Mouse (Mus musculus) heart, adult 2 months (tissue): Measurements from ENCODE around the gene Sowaha. TPM values are rescaled to one million over a fixed set of nuclear protein-coding genes. Genes with fewer than 3 reads are reported as not detected.

Experiments used
- DNase-seq, 2 experiments: peaks; one replicate each; pipeline ENCODE4 v3.0.0; 2021
- H3K27ac ChIP-seq: fragments of 200-600 bp; 2 replicates; pipeline ENCODE4 v1.8.1; 2022
- H3K27me3 ChIP-seq: fragments of 200-500 bp; 2 replicates; pipeline ENCODE4 v1.6.1; 2012; ENCODE audit warnings: mild to moderate bottlenecking, low read length, inconsistent platforms, mixed read lengths; ENCODE audit not compliant: control insufficient read depth, insufficient read depth
- H3K36me3 ChIP-seq: fragments of 200-500 bp; 2 replicates; pipeline ENCODE4 v1.6.1; 2012; ENCODE audit warnings: low read length, inconsistent platforms; ENCODE audit not compliant: control insufficient read depth, insufficient read depth
- H3K4me1 ChIP-seq: fragments of 200-500 bp; 2 replicates; pipeline ENCODE4 v1.6.1; 2011; ENCODE audit warnings: low read length; ENCODE audit not compliant: control insufficient read depth, insufficient read depth
- H3K4me3 ChIP-seq: fragments of 200-600 bp; 2 replicates; pipeline ENCODE4 v1.8.1; 2022
- H3K79me2 ChIP-seq: fragments of 200-500 bp; replicated peaks from 2 replicates; pipeline ENCODE4 v1.6.1; 2012; ENCODE audit warnings: mild to moderate bottlenecking, inconsistent platforms, low read length, moderate library complexity, mixed read lengths; ENCODE audit not compliant: control insufficient read depth, insufficient read depth
- H3K9ac ChIP-seq: fragments of 200-500 bp; 2 replicates; pipeline ENCODE4 v1.6.1; 2012; ENCODE audit warnings: low read depth, mild to moderate bottlenecking, control low read depth, inconsistent platforms, low read length, mixed read lengths
- CTCF ChIP-seq: fragments of 200-600 bp; IDR thresholded peaks from 2 replicates; pipeline ENCODE4 v1.8.1; 2022; ENCODE audit warnings: antibody characterized with exemption, mild to moderate bottlenecking, moderate library complexity
- EP300 ChIP-seq: fragments of 200-500 bp; IDR thresholded peaks from 2 replicates; pipeline ENCODE4 v1.6.1; 2011; ENCODE audit warnings: low read depth, low read length, control low read depth; ENCODE audit not compliant: insufficient read depth
- POLR2A ChIP-seq: fragments of 200-500 bp; IDR thresholded peaks from 2 replicates; pipeline ENCODE4 v1.6.1; 2011; ENCODE audit warnings: mild to moderate bottlenecking, low read depth, low read length, control low read depth; ENCODE audit not compliant: insufficient read depth
- WGBS: fragments of 180-500 bp; shearing (Covaris S2); methylation state at CpG from one replicate; pipeline ENCODE4 v1.1.7; 2018; 5-methylcytosine and 5-hydroxymethylcytosine counted together
- intact Hi-C: fragments of 180-260 bp; cut with DNase I; formaldehyde crosslinking; loops from one replicate; pipeline ENCODE4 v1.15.1; 2025
- polyA plus RNA-seq: library from polyadenylated mRNA; depleted of rRNA; stranded (reverse); fragments of >200 nt; gene quantifications from 2 replicates; pipeline ENCODE4 v1.2.3, GENCODE M21; 2012
- total RNA-seq, 2 experiments: library from RNA; stranded (reverse); gene quantifications; 2 replicates each; pipeline ENCODE4 v1.2.3; 2021

Gene Sowaha
- total and polyA plus RNA-seq, 3 experiments: 0.05 to 0.34 (median 0.10) TPM

DNA sequence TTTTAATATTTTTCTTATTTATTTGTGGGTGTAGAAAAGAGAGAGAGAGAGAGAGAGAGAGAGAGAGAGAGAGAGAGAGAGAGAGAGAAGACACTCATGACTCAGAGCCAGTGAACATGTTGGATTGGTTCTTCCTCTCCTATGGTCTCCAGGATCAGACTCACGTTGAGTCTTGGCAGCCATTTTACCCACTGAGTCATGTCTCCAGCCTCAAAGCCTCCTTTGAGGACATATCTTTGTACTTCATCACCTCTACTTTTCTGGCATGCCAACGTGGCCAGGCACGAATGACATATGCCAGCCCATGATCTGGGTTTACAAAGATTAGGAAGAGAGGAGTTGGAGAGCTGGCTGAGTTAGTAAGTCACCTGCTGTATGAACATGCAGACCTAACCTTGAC, 19.9 kb downstream of the Sowaha start:
- no peak overlapping the region for H3K27ac ChIP-seq
- intact Hi-C loops: no loop called here
- H3K79me2 ChIP-seq: no peaks in the 10 kb centered on the region
- H3K36me3 ChIP-seq: no peaks in the 10 kb centered on the region
- peaks cover 2% of the 10 kb centered on the region for H3K4me1 ChIP-seq
- no peak overlapping the region for H3K9ac ChIP-seq
- no peak for TF ChIP-seq EP300
- no peak for TF ChIP-seq CTCF
- TF ChIP-seq POLR2A: no peak
- 60% methylated on average over 3 of the region's 3 CpGs for WGBS
- no peak overlapping the region for H3K4me3 ChIP-seq
- 0 out of 2 replicates have a peak, but pooled peaks cover 2% of the 10 kb centered on the region for H3K27me3 ChIP-seq
- no peak for DNase-seq

DNA sequence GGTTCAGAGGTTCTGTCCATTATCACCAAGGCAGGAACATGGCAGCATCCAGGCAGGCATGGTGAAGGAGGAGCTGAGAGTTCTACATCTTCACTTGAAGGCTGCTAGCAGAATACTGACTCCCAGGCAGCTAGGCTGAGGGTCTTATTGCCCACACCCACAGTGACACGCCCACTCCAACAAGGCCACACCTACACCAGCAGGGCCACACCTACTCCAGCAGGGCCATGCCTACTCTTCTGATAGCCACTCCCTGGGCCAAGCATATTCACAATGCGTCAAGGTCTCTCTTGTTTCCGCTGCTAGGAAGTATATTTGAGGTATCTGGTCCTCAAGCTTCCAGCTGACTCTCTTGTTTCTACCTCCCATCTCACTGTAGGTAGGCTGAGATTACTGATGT, 21.1 kb downstream of the Sowaha start:
- H3K9ac ChIP-seq: no peak overlapping the region
- H3K4me1 ChIP-seq: peaks cover 2% of the 10 kb centered on the region
- no peaks in the 10 kb centered on the region for H3K79me2 ChIP-seq

GRCm38 (mm10) chr11:53457372-53457954, 22.6 kb downstream of the Sowaha start:
- DNase-seq: no peak
- TF ChIP-seq CTCF (peak; percentile 33), POLR2A (no peak)
- H3K4me3 ChIP-seq: peak overlapping the region; percentile 58
- WGBS: 18% methylated on average over 29 of the region's 29 CpGs
- intact Hi-C loops: no loop called here
- no peaks in the 10 kb centered on the region for H3K79me2 ChIP-seq
- H3K27ac ChIP-seq: peak overlapping the region; percentile 17
- H3K36me3 ChIP-seq: no peaks in the 10 kb centered on the region
- H3K9ac ChIP-seq: peak overlapping the region; percentile 76
- no peaks in the 10 kb centered on the region for H3K27me3 ChIP-seq
- peaks cover 2% of the 10 kb centered on the region for H3K4me1 ChIP-seq

More for the DNA sequence above, 21.1 kb downstream of the Sowaha start:
- TF ChIP-seq EP300 (no peak), POLR2A (no peak), CTCF (no peak)
- DNase-seq: no peak
- H3K4me3 ChIP-seq: no peak overlapping the region
- H3K27me3 ChIP-seq: 0 out of 2 replicates have a peak, but pooled peaks cover 2% of the 10 kb centered on the region
- no peaks in the 10 kb centered on the region for H3K36me3 ChIP-seq
- 71% methylated on average over 3 of the region's 3 CpGs for WGBS
- intact Hi-C loops: no loop called here
- H3K27ac ChIP-seq: no peak overlapping the region

- H3K27me3 ChIP-seq: no peaks in the 10 kb centered on the region
- peak within 1 kb of the TSS; percentile 76 for H3K9ac ChIP-seq
- H3K4me3 ChIP-seq: peak within 1 kb of the TSS; percentile 58
- intact Hi-C loops: no loop called here
- TF ChIP-seq CTCF (peak; percentile 70), EP300 (no peak), POLR2A (peak; percentile 32)
- peaks cover 2% of the 10 kb centered on the region for H3K4me1 ChIP-seq
- WGBS: 4% methylated on average over 42 of the region's 42 CpGs
- no peaks in the 10 kb centered on the region for H3K36me3 ChIP-seq
- peak within 1 kb of the TSS; percentile 54 for H3K27ac ChIP-seq
- DNase-seq: peak; percentile 76 to 78
- no peaks in the 10 kb centered on the region for H3K79me2 ChIP-seq
Measured at GRCm38 (mm10) chr11:53456474-53457371, 23.4 kb downstream of the Sowaha start, which contains the start of the genes Gm10447 and Shroom1. Gm10447 (minus strand) TSS chr11:53457110. Shroom1 (plus strand) TSS chr11:53457205.

- WGBS: 79% methylated on average over 5 of the region's 5 CpGs
- no peak overlapping the region for H3K9ac ChIP-seq
- no peak for DNase-seq
- intact Hi-C loops: no loop called here
- H3K27ac ChIP-seq: no peak overlapping the region
- no peaks in the 10 kb centered on the region for H3K79me2 ChIP-seq
- no peaks in the 10 kb centered on the region for H3K27me3 ChIP-seq
- no peak for TF ChIP-seq EP300
- no peak overlapping the region for H3K4me3 ChIP-seq
- H3K4me1 ChIP-seq: peaks cover 6% of the 10 kb centered on the region
- no peaks in the 10 kb centered on the region for H3K36me3 ChIP-seq
Measured at GRCm38 (mm10) chr11:53453031-53453430, 27.0 kb downstream of the Sowaha start.

DNA sequence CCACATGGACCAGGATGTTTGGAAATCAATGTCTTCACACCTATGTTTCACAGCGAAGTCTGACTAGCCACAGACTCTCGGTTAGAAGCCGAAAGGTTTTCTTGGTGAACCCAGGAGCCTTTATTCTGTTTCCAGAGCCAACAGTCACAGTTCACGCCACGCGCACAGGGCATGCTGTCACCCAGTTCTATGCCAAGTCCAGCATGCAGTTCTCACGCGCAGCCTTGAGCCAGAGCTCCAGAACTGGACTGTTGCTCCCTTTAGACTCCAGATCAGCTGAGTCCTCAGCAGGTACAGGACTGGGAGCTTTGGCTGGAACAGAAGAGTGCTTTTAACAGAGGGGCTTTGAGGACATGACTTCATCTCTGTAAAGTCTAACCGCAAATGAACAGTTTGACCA, 27.7 kb downstream of the Sowaha start:
- Histone ChIP-seq H3K79me2 (no peaks in the 10 kb centered on the region), H3K4me1 (peaks cover 6% of the 10 kb centered on the region), H3K27ac (no peak overlapping the region), H3K27me3 (no peaks in the 10 kb centered on the region), H3K9ac (no peak overlapping the region), H3K4me3 (no peak overlapping the region), H3K36me3 (no peaks in the 10 kb centered on the region)
- intact Hi-C loops: no loop called here
- TF ChIP-seq POLR2A (no peak), CTCF (no peak), EP300 (no peak)
- 91% methylated on average over 9 of the region's 9 CpGs for WGBS
- peak in 1 of 2 experiments; percentile 30 for DNase-seq
